Mouse (Mus musculus) brain, embryonic 14.5 days (tissue): ENCODE data around the gene Rfx7. TPM values are rescaled to one million over a fixed set of nuclear protein-coding genes. Genes with fewer than 3 reads are reported as not detected.

ENCODE experiments used
- DNase-seq: peaks from one replicate; pipeline ENCODE4 v3.0.0-alpha.2; 2011; ENCODE audit warnings: low read depth
- CTCF ChIP-seq: fragments of 200-500 bp; IDR thresholded peaks from 2 replicates; pipeline ENCODE4 v1.5.1; 2012; ENCODE audit warnings: inconsistent platforms, mild to moderate bottlenecking, moderate library complexity, borderline replicate concordance; ENCODE audit not compliant: insufficient read depth, insufficient read length; ENCODE audit errors: extremely low read depth
- POLR2A ChIP-seq: fragments of 200-500 bp; IDR thresholded peaks from 2 replicates; pipeline ENCODE4 v1.6.1; 2012; ENCODE audit warnings: mild to moderate bottlenecking, inconsistent platforms, borderline replicate concordance; ENCODE audit not compliant: poor library complexity, insufficient read depth, insufficient read length, severe bottlenecking; ENCODE audit errors: extremely low read depth
- polyA plus RNA-seq: library from polyadenylated mRNA; depleted of rRNA; stranded (reverse); fragments of >200 nt; gene quantifications from 2 replicates; pipeline ENCODE4 v1.2.3, GENCODE M21; 2012; rRNA removed

Gene Rfx7
- 23.3 and 36.9 TPM in 2 replicates for polyA plus RNA-seq

GRCm38 (mm10) chr9:72531996-72532380 lies at the start of gene Rfx7:
Gene Rfx7 (plus strand): TSS chr9:72532240.
- DNase-seq: peak; percentile 93
- TF ChIP-seq CTCF (no peak), POLR2A (peak; percentile 91)

GRCm38 (mm10) chr9:72488523-72488922 lies 43.5 kb upstream of the Rfx7 start:
- TF ChIP-seq CTCF (no peak), POLR2A (no peak)
- DNase-seq: no peak

GRCm38 (mm10) chr9:72489131-72489530 lies 42.9 kb upstream of the Rfx7 start:
- DNase-seq: no peak
- TF ChIP-seq CTCF: no peak
- no peak for TF ChIP-seq POLR2A

- peak; percentile 95 for DNase-seq
- TF ChIP-seq CTCF: no peak
- peak; percentile 42; the same call in 1 of the 2 replicates for TF ChIP-seq POLR2A
Observed at GRCm38 (mm10) chr9:72491559-72492193, 40.4 kb upstream of the Rfx7 start.

GRCm38 (mm10) chr9:72492194-72492565 lies 39.9 kb upstream of the Rfx7 start, which contains the start of gene Tex9:
Gene Tex9 (minus strand): TSS chr9:72492212.
- no peak for DNase-seq
- TF ChIP-seq POLR2A (no peak), CTCF (no peak)

GRCm38 (mm10) chr9:72493465-72493864 lies 38.6 kb upstream of the Rfx7 start:
- no peak for DNase-seq
- no peak for TF ChIP-seq POLR2A
- TF ChIP-seq CTCF: no peak

GRCm38 (mm10) chr9:72493984-72494685 lies 37.9 kb upstream of the Rfx7 start:
- no peak for DNase-seq
- TF ChIP-seq POLR2A (no peak), CTCF (no peak)

- DNase-seq: peak; percentile 17
- TF ChIP-seq POLR2A (no peak), CTCF (no peak)
Observed at GRCm38 (mm10) chr9:72496691-72497090, 35.3 kb upstream of the Rfx7 start.

GRCm38 (mm10) chr9:72497171-72497570 lies 34.9 kb upstream of the Rfx7 start:
- DNase-seq: peak; percentile 35
- TF ChIP-seq CTCF (no peak), POLR2A (no peak)

GRCm38 (mm10) chr9:72512229-72512981 lies 19.6 kb upstream of the Rfx7 start:
- DNase-seq: peak; percentile 92
- no peak for TF ChIP-seq CTCF
- no peak for TF ChIP-seq POLR2A

GRCm38 (mm10) chr9:72515366-72515765 lies 16.7 kb upstream of the Rfx7 start:
- TF ChIP-seq CTCF: no peak
- TF ChIP-seq POLR2A: no peak
- no peak for DNase-seq

- no peak for TF ChIP-seq POLR2A
- TF ChIP-seq CTCF: no peak
Observed at GRCm38 (mm10) chr9:72519246-72519645, 12.8 kb upstream of the Rfx7 start.

GRCm38 (mm10) chr9:72520849-72521248 lies 11.2 kb upstream of the Rfx7 start:
- no peak for DNase-seq
- no peak for TF ChIP-seq POLR2A
- TF ChIP-seq CTCF: no peak

More at GRCm38 (mm10) chr9:72519246-72519645, 12.8 kb upstream of the Rfx7 start:
- DNase-seq: peak; percentile 28
